Mouse (Mus musculus) small intestine, adult 2 months (tissue): ENCODE data around the gene Tmem235.

Experiments
- CTCF ChIP-seq: fragments of 200-500 bp; IDR thresholded peaks from 2 replicates; pipeline ENCODE4 v1.5.1; 2012; ENCODE audit warnings: low read depth, mild to moderate bottlenecking, control low read depth, inconsistent platforms, low read length, moderate library complexity, mixed read lengths; ENCODE audit not compliant: insufficient replicate concordance, insufficient read length; ENCODE audit errors: extremely low read depth
- POLR2A ChIP-seq: fragments of 200-500 bp; IDR thresholded peaks from 2 replicates; pipeline ENCODE4 v1.6.1; 2012; ENCODE audit warnings: low read depth, mild to moderate bottlenecking, control low read depth, inconsistent platforms, low read length, moderate library complexity

DNA sequence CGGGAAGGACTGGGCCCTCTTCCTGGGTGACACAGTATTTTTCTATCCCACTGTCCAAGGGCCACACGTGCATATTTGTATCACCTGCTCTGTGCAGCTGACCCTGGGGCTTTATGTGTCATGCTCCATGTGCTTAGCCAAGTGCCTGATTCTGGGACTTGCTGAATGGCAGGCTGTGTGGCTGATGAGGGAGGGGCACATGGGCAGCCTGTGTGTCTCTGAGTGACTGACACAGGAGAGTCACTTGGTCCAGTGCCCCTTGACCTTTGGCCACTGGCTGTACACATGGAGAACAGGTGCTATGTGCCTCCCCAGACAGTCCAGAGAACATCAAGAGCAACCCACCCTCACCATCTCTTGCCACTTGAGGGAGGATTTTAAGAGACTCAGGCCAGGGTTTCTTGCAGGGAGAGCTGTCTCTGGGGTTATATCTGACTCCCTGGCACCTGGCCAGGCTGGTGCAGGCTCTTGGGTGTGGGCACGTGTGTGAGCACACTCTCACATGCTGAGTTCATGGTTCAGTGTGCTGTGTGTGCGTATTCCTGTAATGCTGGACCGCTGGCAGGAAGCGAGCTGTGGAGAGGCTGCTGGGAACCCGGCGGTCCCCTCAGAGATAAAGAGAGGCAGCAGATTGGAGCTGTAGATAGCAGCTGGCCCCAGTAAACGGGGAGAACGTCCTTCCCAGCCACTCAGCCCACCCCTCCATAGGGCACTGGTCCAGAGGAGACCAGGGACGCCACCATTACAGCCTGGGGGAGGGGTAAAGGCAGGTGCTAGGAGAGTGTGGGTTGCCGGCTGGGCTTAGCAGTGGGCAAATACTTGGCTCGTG lies 17.6 kb downstream of the Tmem235 start:
- no peak for TF ChIP-seq POLR2A
- no peak for TF ChIP-seq CTCF
